Mouse (Mus musculus): ENCODE results near the gene Gm28038. TPM values are rescaled to one million over a fixed set of nuclear protein-coding genes. Genes with fewer than 3 reads are reported as not detected.

Gm28038 gene
- total and polyA plus RNA-seq, 3 experiments: not detected

DNA sequence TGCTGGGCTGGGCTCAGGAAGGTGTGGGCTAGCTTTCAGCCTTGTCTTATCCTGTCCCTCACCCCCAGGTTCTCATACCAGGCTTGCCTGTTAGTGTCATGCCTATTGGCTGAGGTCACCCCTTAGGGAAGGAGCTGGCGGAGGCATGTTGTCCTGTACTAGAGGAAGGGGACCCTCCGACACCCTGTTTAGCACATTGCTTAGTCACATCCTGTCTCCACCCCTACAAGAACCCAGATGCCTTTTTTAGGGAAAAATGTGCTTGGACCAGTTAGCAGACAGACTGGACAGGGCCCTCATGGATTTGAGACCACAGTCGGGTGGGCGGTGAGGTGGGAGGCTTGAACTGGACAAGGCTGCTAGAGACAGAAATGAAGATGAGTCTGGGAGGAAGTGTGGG is 22.2 kb upstream of the Gm28038 start:
- Histone ChIP-seq H3K4me3 (ENCODE audit: control insufficient read depth in 1 of 2, insufficient read depth in 1 of 2, low read depth in 2 of 2, low read length in 2 of 2) (no peak overlapping the region), H3K4me1 (ENCODE audit: control insufficient read depth in 1 of 2, insufficient read depth in 2 of 2, low read length in 2 of 2) (no peaks in the 10 kb centered on the region), H3K9me3 (replicated peaks; ENCODE audit: insufficient read depth, low read length) (no peaks in the 10 kb centered on the region), H3K27me3 (ENCODE audit: control insufficient read depth in 1 of 2, insufficient read depth in 2 of 2, low read length in 2 of 2) (no peaks in the 10 kb centered on the region), H3K79me2 (ENCODE audit: control insufficient read depth, insufficient read depth, low read length, poor library complexity) (no peaks in the 10 kb centered on the region), H3K36me3 (ENCODE audit: control insufficient read depth in 1 of 2, insufficient read depth in 2 of 2, low read length in 2 of 2) (no peaks in the 10 kb centered on the region; a peak in 1 of 4 replicates), H3K9ac (ENCODE audit: control insufficient read depth, low read depth, low read length, poor library complexity, severe bottlenecking) (no peak overlapping the region), H3K27ac (ENCODE audit: control insufficient read depth, low read depth, low read length) (no peak overlapping the region)
- DNase-seq (ENCODE audit: low read depth, low spot score): no peak
- TF ChIP-seq EP300 (IDR thresholded peaks at IDR 0.05; ENCODE audit: low read depth in 1 of 2, low read length in 2 of 2): no peak
- no peak for TF ChIP-seq UBTF (IDR thresholded peaks at IDR 0.05; ENCODE audit: borderline replicate concordance, insufficient read depth, low read depth, low read length)
- no peak for TF ChIP-seq ZC3H11A (IDR thresholded peaks at IDR 0.05; ENCODE audit: low read depth, low read length)
- no peak for TF ChIP-seq ELF1 (IDR thresholded peaks at IDR 0.05; ENCODE audit: low read depth, low read length)
- TF ChIP-seq SIN3A (IDR thresholded peaks at IDR 0.05; ENCODE audit: low read length): no peak
- TF ChIP-seq NELFE (IDR thresholded peaks at IDR 0.05; ENCODE audit: low read depth, low read length): no peak
- no peak for TF ChIP-seq ETS1 (IDR thresholded peaks at IDR 0.05; ENCODE audit: low read depth, low read length)
- TF ChIP-seq RAD21 (IDR thresholded peaks at IDR 0.05; ENCODE audit: low read depth, low read length): no peak
- no peak for TF ChIP-seq RCOR1 (IDR thresholded peaks at IDR 0.05; ENCODE audit: low read depth, low read length)

DNA sequence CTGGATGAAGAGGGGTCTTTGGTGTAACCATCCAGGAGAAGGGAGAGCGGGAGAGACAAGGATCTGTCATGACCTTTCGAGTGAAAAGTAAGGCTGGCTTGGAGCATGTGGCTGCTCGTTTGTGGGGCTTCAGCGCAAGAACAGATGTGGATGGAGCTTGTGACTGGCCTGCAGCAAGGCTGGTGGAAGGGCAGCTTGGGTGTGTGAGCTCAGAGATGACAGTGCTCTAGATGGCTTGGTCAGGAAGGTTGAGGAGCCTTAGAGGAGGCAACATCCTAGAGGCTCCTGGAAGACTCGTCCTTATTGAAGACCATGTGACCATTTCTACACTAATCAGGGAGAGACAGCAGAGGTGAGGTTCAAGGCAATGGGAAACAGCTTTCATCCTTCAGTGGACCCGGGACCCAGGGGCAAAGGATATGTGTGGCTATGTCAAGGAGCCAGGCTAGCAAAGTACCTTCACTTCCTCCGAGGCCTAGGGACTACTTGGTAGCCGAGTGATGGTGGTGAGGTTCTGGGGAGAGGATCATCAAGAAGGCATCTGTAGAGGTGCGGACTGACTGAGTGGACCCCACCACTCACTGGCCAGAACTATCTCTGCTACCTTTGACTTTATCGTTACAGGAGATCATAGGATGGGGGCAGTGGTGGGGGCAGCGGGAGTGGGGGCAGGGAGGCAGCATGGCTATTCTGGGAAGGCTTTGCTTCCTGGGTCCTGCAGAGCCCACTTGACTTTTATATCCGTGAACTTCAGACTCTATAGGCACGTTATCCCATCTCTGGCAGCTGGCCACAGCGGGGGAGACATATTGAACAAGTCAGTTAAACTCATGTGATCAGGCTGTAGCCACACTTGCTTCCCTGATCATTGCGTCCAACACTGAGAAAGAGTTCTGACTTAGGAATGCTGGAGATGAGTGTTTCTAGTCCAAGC is 21.4 kb upstream of the Gm28038 start:
- no peak overlapping the region for H3K4me3 ChIP-seq (ENCODE audit: control insufficient read depth in 1 of 2, insufficient read depth in 1 of 2, low read depth in 2 of 2, low read length in 2 of 2)
- H3K27ac ChIP-seq (ENCODE audit: control insufficient read depth, low read depth, low read length): no peak overlapping the region
- TF ChIP-seq ZC3H11A (IDR thresholded peaks at IDR 0.05; ENCODE audit: low read depth, low read length) (no peak), SMC3 (IDR thresholded peaks at IDR 0.05; ENCODE audit: low read depth, low read length) (no peak), USF1 (IDR thresholded peaks at IDR 0.05; ENCODE audit: low read depth, low read length) (no peak), ZNF384 (IDR thresholded peaks at IDR 0.05; ENCODE audit: low read depth, low read length) (no peak), BHLHE40 (IDR thresholded peaks at IDR 0.05; ENCODE audit: borderline replicate concordance, low read depth, low read length) (no peak), CTCF (IDR thresholded peaks at IDR 0.05 in 2 of 3, conservative IDR thresholded peaks at IDR 0.05 in 1 of 3; ENCODE audit: control insufficient read depth in 1 of 3, insufficient read depth in 1 of 3, low read depth in 2 of 3, low read length in 3 of 3, poor library complexity in 1 of 3, severe bottlenecking in 1 of 3) (no peak), TBP (IDR thresholded peaks at IDR 0.05; ENCODE audit: low read depth, low read length) (no peak), ZKSCAN1 (IDR thresholded peaks at IDR 0.05; ENCODE audit: low read depth, low read length) (no peak), POLR2A (IDR thresholded peaks at IDR 0.05; ENCODE audit: control insufficient read depth in 1 of 2, insufficient read depth in 1 of 2, low read depth in 1 of 2, low read length in 2 of 2, poor library complexity in 1 of 2) (no peak), MYB (IDR thresholded peaks at IDR 0.05; ENCODE audit: low read depth, low read length) (no peak), MYC (IDR thresholded peaks at IDR 0.05; ENCODE audit: low read depth, low read length) (no peak), MEF2A (IDR thresholded peaks at IDR 0.05; ENCODE audit: extremely low read depth, insufficient replicate concordance, low read depth, low read length, poor library complexity, severe bottlenecking) (no peak), RAD21 (IDR thresholded peaks at IDR 0.05; ENCODE audit: low read depth, low read length) (no peak), CHD1 (IDR thresholded peaks at IDR 0.05; ENCODE audit: low read depth, low read length) (no peak), POLR2AphosphoS2 (IDR thresholded peaks at IDR 0.05; ENCODE audit: low read length) (no peak), TAL1 (IDR thresholded peaks at IDR 0.05; ENCODE audit: low read length) (no peak)
- H3K9me3 ChIP-seq (replicated peaks; ENCODE audit: insufficient read depth, low read length): no peaks in the 10 kb centered on the region
- H3K4me1 ChIP-seq (ENCODE audit: control insufficient read depth in 1 of 2, insufficient read depth in 2 of 2, low read length in 2 of 2): no peaks in the 10 kb centered on the region
- no peaks in the 10 kb centered on the region for H3K79me2 ChIP-seq (ENCODE audit: control insufficient read depth, insufficient read depth, low read length, poor library complexity)
- no peaks in the 10 kb centered on the region; a peak in 1 of 4 replicates for H3K36me3 ChIP-seq (ENCODE audit: control insufficient read depth in 1 of 2, insufficient read depth in 2 of 2, low read length in 2 of 2)
- DNase-seq (ENCODE audit: low read depth, low spot score): no peak
- no peak overlapping the region for H3K9ac ChIP-seq (ENCODE audit: control insufficient read depth, low read depth, low read length, poor library complexity, severe bottlenecking)
- H3K27me3 ChIP-seq (ENCODE audit: control insufficient read depth in 1 of 2, insufficient read depth in 2 of 2, low read length in 2 of 2): no peaks in the 10 kb centered on the region

Measured in MEL (cell line).